Mouse (Mus musculus) myocyte (in vitro differentiated cells): ENCODE measurements around the gene Fkbp8. TPM values are rescaled to one million over a fixed set of nuclear protein-coding genes. Genes with fewer than 3 reads are reported as not detected.

Experiments used
- H3K27me3 ChIP-seq: one replicate; pipeline ENCODE4 v1.6.1; 2011; ENCODE audit not compliant: control insufficient read depth, insufficient read depth, insufficient read length
- H3K36me3 ChIP-seq: one replicate; pipeline ENCODE4 v1.6.1; 2011; ENCODE audit not compliant: control insufficient read depth, insufficient read depth
- H3K4me2 ChIP-seq: one replicate; pipeline ENCODE4 v1.6.1; 2011; ENCODE audit warnings: low read depth, control low read depth
- H3K4me3 ChIP-seq: one replicate; pipeline ENCODE4 v1.5.1; 2011; ENCODE audit warnings: mild to moderate bottlenecking, control low read depth, moderate library complexity
- H3K79me2 ChIP-seq: one replicate; pipeline ENCODE4 v1.6.1; 2011; ENCODE audit not compliant: control insufficient read depth, insufficient read depth
- H3ac ChIP-seq: one replicate; pipeline ENCODE4 v1.6.1; 2011; ENCODE audit not compliant: control insufficient read depth, insufficient read length
- E2F4 ChIP-seq: IDR thresholded peaks from one replicate; pipeline ENCODE4 v1.6.1; 2011; ENCODE audit warnings: mild to moderate bottlenecking, control low read depth, moderate library complexity; ENCODE audit not compliant: insufficient read depth
- MAX ChIP-seq: IDR thresholded peaks from one replicate; pipeline ENCODE4 v1.6.1; 2011; ENCODE audit warnings: low read depth, mild to moderate bottlenecking, control low read depth
- MYOD1 ChIP-seq, 3 experiments: IDR thresholded peaks; one replicate each; pipeline ENCODE4 v1.6.1; 2011; ENCODE audit warnings: control low read depth in 2 of 3, low read depth in 2 of 3, mild to moderate bottlenecking in 2 of 3, moderate library complexity in 1 of 3; ENCODE audit not compliant: insufficient read length in 2 of 3, control insufficient read depth in 1 of 3
- MYOG ChIP-seq, 3 experiments: IDR thresholded peaks; one replicate each; pipeline ENCODE4 v1.6.1; 2011; ENCODE audit warnings: control low read depth in 2 of 3, low read depth in 2 of 3, mild to moderate bottlenecking in 2 of 3; ENCODE audit not compliant: insufficient read length in 2 of 3, control insufficient read depth in 1 of 3, insufficient read depth in 1 of 3
- POLR2A ChIP-seq: IDR thresholded peaks from one replicate; pipeline ENCODE4 v1.6.1; 2011; ENCODE audit warnings: low read depth, mild to moderate bottlenecking, control low read depth, moderate library complexity; ENCODE audit not compliant: insufficient read length
- POLR2AphosphoS2 ChIP-seq: IDR thresholded peaks from one replicate; pipeline ENCODE4 v1.6.1; 2011; ENCODE audit warnings: low read depth, control low read depth; ENCODE audit not compliant: insufficient read length
- TCF12 ChIP-seq: IDR thresholded peaks from one replicate; pipeline ENCODE4 v1.6.1; 2011; ENCODE audit warnings: mild to moderate bottlenecking, control low read depth; ENCODE audit not compliant: poor library complexity, insufficient read depth, severe bottlenecking
- TCF3 ChIP-seq: IDR thresholded peaks from one replicate; pipeline ENCODE4 v1.6.1; 2011; ENCODE audit warnings: low read depth, control low read depth; ENCODE audit not compliant: insufficient read length
- USF1 ChIP-seq: IDR thresholded peaks from one replicate; pipeline ENCODE4 v1.6.1; 2011; ENCODE audit warnings: low read depth, mild to moderate bottlenecking, control low read depth, moderate library complexity
- polyA plus RNA-seq: library from polyadenylated mRNA; unstranded; fragments of >200 nt; fragmentation: generic; extraction: Trizol; gene quantifications from one replicate; pipeline ENCODE4 v1.2.1, GENCODE M21; 2012; ENCODE audit warnings: missing spikeins

Fkbp8 gene
- polyA plus RNA-seq, 1 experiment: 329 TPM

DNA sequence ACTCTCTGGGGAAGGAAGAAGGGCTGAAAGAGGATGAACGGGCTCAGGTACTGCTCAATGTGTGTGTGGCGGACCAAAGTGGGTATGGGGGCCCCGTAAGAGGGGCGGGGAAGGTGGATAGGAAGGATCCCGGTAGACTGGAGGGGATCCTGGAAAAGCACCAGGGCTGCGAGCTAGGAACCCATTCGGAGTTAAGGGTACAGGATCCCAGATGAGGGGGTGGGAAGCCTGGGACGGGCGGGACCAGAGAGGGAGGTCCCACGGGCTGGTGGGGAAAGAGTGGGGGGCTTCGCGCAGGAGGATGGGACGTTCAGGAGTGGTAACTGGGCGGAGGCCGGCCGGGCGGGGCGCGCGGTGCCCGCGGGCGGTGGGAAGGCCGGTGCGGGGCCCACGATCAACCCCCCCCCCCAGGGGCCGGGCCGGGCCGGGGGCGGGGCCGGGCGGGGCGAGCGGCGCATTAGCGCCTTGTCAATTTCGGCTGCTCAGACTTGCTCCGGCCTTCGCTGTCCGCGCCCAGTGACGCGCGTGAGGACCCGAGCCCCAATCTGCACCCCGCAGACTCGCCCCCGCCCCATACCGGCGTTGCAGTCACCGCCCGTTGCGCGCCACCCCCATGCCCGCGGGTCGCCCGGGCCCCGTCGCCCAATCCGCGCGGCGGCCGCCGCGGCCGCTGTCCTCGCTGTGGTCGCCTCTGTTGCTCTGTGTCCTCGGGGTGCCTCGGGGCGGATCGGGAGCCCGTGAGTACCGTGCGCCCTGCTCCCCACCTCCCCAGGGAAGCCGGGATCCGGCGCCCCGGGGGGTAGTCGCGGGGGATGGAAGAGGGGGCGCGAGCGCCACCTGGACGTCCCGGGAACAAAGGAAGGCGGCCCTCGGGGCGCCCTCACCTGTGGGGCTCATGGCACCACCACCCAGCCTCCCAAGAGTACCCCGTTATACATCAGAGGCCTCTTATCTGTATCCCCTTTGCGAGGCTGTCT lies 34.6 kb upstream of the Fkbp8 start, which contains the start of gene Crlf1:
TSS of gene Crlf1 (plus strand) at position 495 of the 977 bp plus-strand sequence.
- peaks cover 13% of the 10 kb centered on the region for H3K79me2 ChIP-seq
- peak within 1 kb of the TSS; percentile 47 for H3K4me3 ChIP-seq
- H3K4me2 ChIP-seq: peak within 1 kb of the TSS; percentile 79
- no peak for TF ChIP-seq TCF12
- peak; percentile 75 for TF ChIP-seq POLR2AphosphoS2
- TF ChIP-seq POLR2A: peak; percentile 68
- H3K27me3 ChIP-seq: no peaks in the 10 kb centered on the region
- no peaks in the 10 kb centered on the region for H3K36me3 ChIP-seq
- H3ac ChIP-seq: peak within 1 kb of the TSS; percentile 32

DNA sequence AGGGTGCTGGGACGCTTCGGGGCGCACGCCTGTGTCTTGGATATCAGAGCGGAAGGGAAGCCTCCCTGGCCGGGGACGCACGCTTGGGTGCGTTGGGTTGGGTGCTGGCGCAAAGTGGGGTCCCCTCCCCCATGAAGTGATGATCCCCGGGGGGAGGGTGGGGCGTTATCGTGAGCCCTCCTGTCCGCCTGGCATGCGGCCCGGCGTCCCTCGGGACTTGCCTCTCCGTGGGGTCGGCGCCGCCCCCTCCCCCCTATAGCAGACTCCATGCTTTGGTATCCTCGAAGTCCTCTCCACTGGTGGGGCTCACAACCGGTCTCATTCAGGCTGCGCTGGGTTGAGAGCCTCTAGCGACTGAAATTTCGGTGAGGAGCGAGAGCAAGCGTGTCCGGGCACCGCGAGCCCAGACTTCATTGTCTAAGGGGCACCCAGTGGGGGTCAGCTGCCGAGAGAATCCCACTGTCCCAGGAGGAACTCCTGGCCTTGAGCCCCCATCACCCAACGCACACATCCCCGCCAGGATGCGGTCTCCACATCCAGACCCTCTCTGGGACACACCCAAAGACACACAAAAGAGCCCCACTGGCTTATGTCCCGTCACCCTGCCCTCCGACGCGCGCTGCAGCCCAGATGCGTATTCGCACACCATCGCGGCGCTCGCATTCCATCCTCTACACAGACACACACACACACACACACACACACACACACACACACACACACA lies 33.7 kb upstream of the Fkbp8 start:
- TF ChIP-seq E2F4 (no peak), POLR2A (peak; percentile 43)
- H3K4me2 ChIP-seq: peak overlapping the region; percentile 79
- H3K79me2 ChIP-seq: peaks cover 13% of the 10 kb centered on the region
- peak overlapping the region; percentile 47 for H3K4me3 ChIP-seq
- peak overlapping the region; percentile 32 for H3ac ChIP-seq
- no peaks in the 10 kb centered on the region for H3K36me3 ChIP-seq
- H3K27me3 ChIP-seq: no peaks in the 10 kb centered on the region

- peak overlapping the region; percentile 47 for H3K4me3 ChIP-seq
- no peaks in the 10 kb centered on the region for H3K27me3 ChIP-seq
- H3K4me2 ChIP-seq: peak overlapping the region; percentile 79
- no peak for TF ChIP-seq TCF3
- TF ChIP-seq MYOD1 (IDR thresholded peaks at IDR 0.05; ENCODE audit: control insufficient read depth in 1 of 3, insufficient read length in 2 of 3, low read depth in 2 of 3): no peak
- TF ChIP-seq TCF12: no peak
- TF ChIP-seq USF1: no peak
- TF ChIP-seq MAX: no peak
- no peak for TF ChIP-seq MYOG (IDR thresholded peaks at IDR 0.05; ENCODE audit: control insufficient read depth in 1 of 3, insufficient read depth in 1 of 3, insufficient read length in 2 of 3, low read depth in 2 of 3)
- TF ChIP-seq POLR2AphosphoS2: no peak
- TF ChIP-seq E2F4: no peak
- H3K36me3 ChIP-seq: no peaks in the 10 kb centered on the region
- H3ac ChIP-seq: peak overlapping the region; percentile 32
- H3K79me2 ChIP-seq: peaks cover 13% of the 10 kb centered on the region
Observed at GRCm38 (mm10) chr8:70494416-70494945, 33.0 kb upstream of the Fkbp8 start.

GRCm38 (mm10) chr8:70495001-70495770 lies 32.3 kb upstream of the Fkbp8 start:
- TF ChIP-seq MYOD1 (IDR thresholded peaks at IDR 0.05; ENCODE audit: control insufficient read depth in 1 of 3, insufficient read length in 2 of 3, low read depth in 2 of 3): no peak
- H3K27me3 ChIP-seq: no peaks in the 10 kb centered on the region
- peaks cover 13% of the 10 kb centered on the region for H3K79me2 ChIP-seq
- H3K4me3 ChIP-seq: peak overlapping the region; percentile 47
- peak overlapping the region; percentile 79 for H3K4me2 ChIP-seq
- H3K36me3 ChIP-seq: no peaks in the 10 kb centered on the region
- peak overlapping the region; percentile 5 for H3ac ChIP-seq

DNA sequence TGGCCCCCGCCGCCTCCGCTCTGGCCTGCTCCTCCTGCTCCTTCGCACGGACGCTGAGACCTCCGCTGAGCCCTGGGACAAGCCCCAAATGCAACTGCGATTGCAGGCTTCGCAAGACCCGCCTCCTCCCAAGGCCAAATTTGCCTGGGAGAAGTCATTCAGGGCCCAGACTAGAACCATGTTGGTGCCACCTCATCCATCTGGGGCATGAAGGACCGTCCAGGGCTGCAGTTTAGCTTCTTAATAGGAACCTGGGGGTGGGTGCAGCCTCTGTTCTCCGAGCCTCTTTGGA lies 31.8 kb upstream of the Fkbp8 start:
- H3K4me2 ChIP-seq: peak overlapping the region; percentile 79

More for the DNA sequence above, 31.8 kb upstream of the Fkbp8 start:
- Histone ChIP-seq H3K27me3 (no peaks in the 10 kb centered on the region), H3K36me3 (no peaks in the 10 kb centered on the region), H3ac (no peak overlapping the region), H3K4me3 (no peak overlapping the region), H3K79me2 (peaks cover 13% of the 10 kb centered on the region)
- TF ChIP-seq POLR2AphosphoS2: no peak
